Mouse (Mus musculus) lung, adult 2 months (tissue): Measurements from ENCODE around the gene Mat2a.

ENCODE experiments used
- CTCF ChIP-seq: fragments of 200-500 bp; IDR thresholded peaks from 2 replicates; pipeline ENCODE4 v1.5.1; 2011; ENCODE audit warnings: mild to moderate bottlenecking, low read length, control low read depth; ENCODE audit not compliant: insufficient read depth
- POLR2A ChIP-seq: fragments of 200-500 bp; IDR thresholded peaks from 2 replicates; pipeline ENCODE4 v1.6.1; 2011; ENCODE audit warnings: low read depth, mild to moderate bottlenecking, control low read depth, low read length, borderline replicate concordance; ENCODE audit errors: extremely low read depth

DNA sequence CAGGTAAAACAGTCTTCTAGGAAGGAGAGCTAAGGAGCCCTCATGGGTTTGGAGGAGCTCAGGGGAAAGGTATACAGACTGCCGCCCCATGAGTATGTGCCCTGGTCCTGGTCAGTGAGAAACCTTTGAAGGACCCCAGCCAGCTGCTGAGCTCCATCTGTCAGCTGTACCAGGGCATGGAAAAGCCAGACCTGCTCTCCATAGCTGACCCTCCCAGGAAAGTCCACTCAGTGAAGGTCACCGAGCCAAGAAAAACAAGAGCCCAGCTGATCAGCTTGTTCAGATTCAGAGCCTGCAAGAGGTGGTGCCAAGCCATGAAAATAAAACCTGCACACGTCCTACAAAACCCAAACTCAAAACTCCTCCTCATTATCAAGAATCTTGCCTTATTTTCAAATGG, 49.5 kb upstream of the Mat2a start:
- TF ChIP-seq CTCF (no peak), POLR2A (no peak)
